In the genomic region with DNA sequence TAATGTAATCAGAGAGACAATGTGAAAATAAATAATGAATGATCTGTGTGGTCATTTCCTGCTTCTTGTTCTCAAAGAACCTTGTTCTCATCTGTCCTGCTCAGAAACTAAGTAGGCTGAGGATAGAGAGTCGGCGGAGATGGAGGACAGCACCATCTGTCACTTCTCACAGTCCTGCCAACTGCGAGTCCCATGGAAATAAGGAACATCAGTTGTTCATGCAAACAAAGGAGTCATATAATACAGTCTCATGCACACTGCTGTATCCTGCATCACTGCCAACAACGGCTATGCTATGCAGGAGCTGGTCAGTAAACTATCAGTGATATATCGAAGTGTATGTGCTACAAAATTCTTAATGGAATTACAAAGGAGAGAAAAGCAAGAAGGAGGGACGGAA, we compare ENCODE assay signal across 15 mouse cellular contexts.
A peak's percentile ranks its signal among the peaks of the same experiment; 100 is the strongest.
DNase-seq lines count a peak whose midpoint lies in the region; ATAC-seq lines count a peak whose summit lies in the region.
"Had no signal": no experiment of that assay in that cellular context is flagged by ENCODE, and none has a peak within 500 bp of the region (broad histone marks: within the 10 kb centered on the region; RNA-seq: fewer than 3 reads in every experiment).

No protein-coding gene starts in this region.

- H3K9me3 ChIP-seq in embryonic facial prominence, embryonic 14.5 days (ENCODE audit: control insufficient read depth, low read length), result no peaks in the 10 kb centered on the region
- no peaks in the 10 kb centered on the region for H3K9me3 ChIP-seq in embryonic facial prominence, embryonic 10.5 days
- H3K9me3 ChIP-seq in midbrain, embryonic 13.5 days, result no peaks in the 10 kb centered on the region
- no peaks in the 10 kb centered on the region for H3K9me3 ChIP-seq in midbrain, embryonic 10.5 days (replicated peaks)
- H3K9me3 ChIP-seq in forebrain, embryonic 15.5 days, result no peaks in the 10 kb centered on the region
- H3K9me3 ChIP-seq: kidney, embryonic 15.5 days; neural tube, embryonic 13.5 days had no signal

- 76% methylated on average over 6 of the region's 6 CpGs for WGBS in embryonic facial prominence, embryonic 14.5 days
- 88% methylated on average over 6 of the region's 6 CpGs for WGBS in embryonic facial prominence, embryonic 10.5 days
- 73% methylated on average over 6 of the region's 6 CpGs for WGBS in midbrain, embryonic 13.5 days
- 90% methylated on average over 6 of the region's 6 CpGs for WGBS in midbrain, embryonic 10.5 days
- WGBS in forebrain, embryonic 15.5 days, result 55% methylated on average over 6 of the region's 6 CpGs

- DNase-seq in embryonic facial prominence, embryonic 14.5 days (ENCODE audit: low spot score), result peak; percentile 29
- DNase-seq in embryonic facial prominence, embryonic 10.5 days (ENCODE audit: low spot score), result no peak
- no peak for DNase-seq in midbrain, embryonic 10.5 days (ENCODE audit: low spot score)
- peak; percentile 51 for DNase-seq in retina, postnatal 1 day
- DNase-seq in urinary bladder, postnatal 10 days (ENCODE audit: low spot score), result no peak
- DNase-seq: adrenal gland, adult 8-10 months; embryo, embryonic 11 days; gastrocnemius, adult 2 months; heart, postnatal 10 days; lung, postnatal 4 days had no signal

- no peaks in the 10 kb centered on the region for H3K36me3 ChIP-seq in embryonic facial prominence, embryonic 14.5 days (ENCODE audit: control insufficient read depth, insufficient read depth, low read length)
- no peaks in the 10 kb centered on the region for H3K36me3 ChIP-seq in embryonic facial prominence, embryonic 10.5 days (replicated peaks)
- H3K36me3 ChIP-seq in midbrain, embryonic 13.5 days, result no peaks in the 10 kb centered on the region
- H3K36me3 ChIP-seq in midbrain, embryonic 10.5 days, result no peaks in the 10 kb centered on the region
- H3K36me3 ChIP-seq in forebrain, embryonic 15.5 days, result no peaks in the 10 kb centered on the region
- H3K36me3 ChIP-seq: kidney, embryonic 15.5 days; neural tube, embryonic 13.5 days had no signal

- ATAC-seq in embryonic facial prominence, embryonic 14.5 days (ENCODE audit: low read depth), result no peak
- peak; percentile 53; the same call in 1 of the 2 replicates for ATAC-seq in midbrain, embryonic 13.5 days
- peak; percentile 91 for ATAC-seq in forebrain, embryonic 15.5 days (replicated peaks)
- ATAC-seq in granulocyte monocyte progenitor cell, adult 5-6 weeks (replicated peaks; ENCODE audit: poor library complexity, severe bottlenecking), result no peak

- no peak overlapping the region for H3K27ac ChIP-seq in embryonic facial prominence, embryonic 14.5 days (replicated peaks; ENCODE audit: low read depth, low read length)
- H3K27ac ChIP-seq in embryonic facial prominence, embryonic 10.5 days (replicated peaks), result no peak overlapping the region
- H3K27ac ChIP-seq in midbrain, embryonic 13.5 days, result no peak overlapping the region
- H3K27ac ChIP-seq in midbrain, embryonic 10.5 days (replicated peaks), result no peak overlapping the region
- H3K27ac ChIP-seq in forebrain, embryonic 15.5 days (replicated peaks), result peak overlapping the region; percentile 76
- H3K27ac ChIP-seq: gastrocnemius, adult 2 months; kidney, embryonic 15.5 days; neural tube, embryonic 13.5 days had no signal

- no peaks in the 10 kb centered on the region for H3K4me1 ChIP-seq in embryonic facial prominence, embryonic 14.5 days (ENCODE audit: control insufficient read depth, insufficient read depth, low read length)
- no peaks in the 10 kb centered on the region for H3K4me1 ChIP-seq in embryonic facial prominence, embryonic 10.5 days
- no peaks in the 10 kb centered on the region for H3K4me1 ChIP-seq in midbrain, embryonic 13.5 days (replicated peaks)
- H3K4me1 ChIP-seq in midbrain, embryonic 10.5 days, result no peaks in the 10 kb centered on the region
- peaks cover 10% of the 10 kb centered on the region for H3K4me1 ChIP-seq in forebrain, embryonic 15.5 days
- H3K4me1 ChIP-seq: kidney, embryonic 15.5 days had no signal

- no peak overlapping the region for H3K4me2 ChIP-seq in embryonic facial prominence, embryonic 14.5 days (ENCODE audit: low read depth, low read length)
- no peak overlapping the region for H3K4me2 ChIP-seq in midbrain, embryonic 13.5 days (replicated peaks)
- H3K4me2 ChIP-seq in forebrain, embryonic 15.5 days (replicated peaks), result no peak overlapping the region
- H3K4me2 ChIP-seq: kidney, embryonic 15.5 days; neural tube, embryonic 13.5 days had no signal

- H3K9ac ChIP-seq in embryonic facial prominence, embryonic 14.5 days (ENCODE audit: low read depth, low read length), result no peak overlapping the region
- no peak overlapping the region for H3K9ac ChIP-seq in midbrain, embryonic 13.5 days (replicated peaks)
- no peak overlapping the region for H3K9ac ChIP-seq in forebrain, embryonic 15.5 days (replicated peaks)
- H3K9ac ChIP-seq: kidney, embryonic 15.5 days; neural tube, embryonic 13.5 days had no signal

- no peaks in the 10 kb centered on the region for H3K27me3 ChIP-seq in embryonic facial prominence, embryonic 14.5 days (replicated peaks; ENCODE audit: control insufficient read depth, insufficient read depth, low read length)
- no peaks in the 10 kb centered on the region for H3K27me3 ChIP-seq in embryonic facial prominence, embryonic 10.5 days (replicated peaks; ENCODE audit: low read depth, poor library complexity, severe bottlenecking)
- no peaks in the 10 kb centered on the region for H3K27me3 ChIP-seq in midbrain, embryonic 13.5 days
- H3K27me3 ChIP-seq in midbrain, embryonic 10.5 days (ENCODE audit: low read depth, poor library complexity, severe bottlenecking), result no peaks in the 10 kb centered on the region
- no peaks in the 10 kb centered on the region for H3K27me3 ChIP-seq in forebrain, embryonic 15.5 days
- H3K27me3 ChIP-seq: kidney, embryonic 15.5 days; neural tube, embryonic 13.5 days had no signal

- H3K4me3 ChIP-seq in embryonic facial prominence, embryonic 14.5 days (ENCODE audit: low read depth, low read length), result no peak overlapping the region
- no peak overlapping the region for H3K4me3 ChIP-seq in embryonic facial prominence, embryonic 10.5 days
- H3K4me3 ChIP-seq in midbrain, embryonic 13.5 days (replicated peaks), result no peak overlapping the region
- H3K4me3 ChIP-seq in midbrain, embryonic 10.5 days, result no peak overlapping the region
- no peak overlapping the region for H3K4me3 ChIP-seq in forebrain, embryonic 15.5 days
- H3K4me3 ChIP-seq: gastrocnemius, adult 2 months; kidney, embryonic 15.5 days; neural tube, embryonic 13.5 days had no signal

Comparison
In these comparisons a context has a peak if more than half of its experiments do, and no peak if none do; other contexts are left out.
1. DNase-seq: peak in embryonic facial prominence, embryonic 14.5 days (single experiment) and retina, postnatal 1 day (single experiment); none in embryonic facial prominence, embryonic 10.5 days (single experiment), midbrain, embryonic 10.5 days (single experiment) and urinary bladder, postnatal 10 days (single experiment).
2. ATAC-seq: peak in midbrain, embryonic 13.5 days (single experiment) and forebrain, embryonic 15.5 days (single experiment); none in embryonic facial prominence, embryonic 14.5 days (single experiment) and granulocyte monocyte progenitor cell, adult 5-6 weeks (single experiment).